Mouse (Mus musculus): Measurements from ENCODE around the gene Dlx3.

- TF ChIP-seq CTCF (IDR thresholded peaks at IDR 0.05; ENCODE audit: insufficient read depth, low read length) (no peak), POLR2A (IDR thresholded peaks at IDR 0.05; ENCODE audit: borderline replicate concordance, extremely low read depth, low read depth, low read length) (no peak)
Observed at GRCm38 (mm10) chr11:95157356-95157755, 37.4 kb downstream of the Dlx3 start.
